Mouse (Mus musculus): Measurements from ENCODE around the gene Ctrl. TPM values are rescaled to one million over a fixed set of nuclear protein-coding genes. Genes with fewer than 3 reads are reported as not detected.

Gene Ctrl
- polyA plus RNA-seq (2012; rRNA removed; ENCODE audit: low replicate concordance): 12.5 and 3,063 TPM in 2 replicates

DNA sequence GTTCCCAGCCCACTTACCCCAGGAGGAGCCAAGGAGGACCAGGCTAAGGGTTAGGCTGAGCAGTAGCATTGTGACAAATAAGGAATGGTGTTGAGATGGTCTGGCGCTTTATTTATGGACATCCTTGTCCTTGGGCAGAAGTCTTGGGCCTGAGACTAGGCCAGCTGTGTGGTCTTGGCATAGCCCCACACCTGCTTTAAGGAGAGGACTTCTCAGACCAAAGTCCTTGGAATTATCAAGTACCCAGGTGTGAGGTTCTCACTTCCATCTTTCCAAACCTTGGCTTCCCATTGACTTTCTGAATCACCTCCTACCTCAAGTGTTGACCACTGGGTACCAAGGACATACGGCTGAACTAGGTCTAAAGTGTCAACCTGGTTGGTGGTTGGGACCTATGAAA is at the start of gene Ctrl:
Gene Ctrl (minus strand): TSS at position 101 of the 400 bp plus-strand sequence.

GRCm38 (mm10) chr8:105979325-105979724 is 45.7 kb upstream of the Ctrl start, which contains the start of gene Dpep3:
TSS of gene Dpep3 (minus strand) at chr8:105979429.

DNA sequence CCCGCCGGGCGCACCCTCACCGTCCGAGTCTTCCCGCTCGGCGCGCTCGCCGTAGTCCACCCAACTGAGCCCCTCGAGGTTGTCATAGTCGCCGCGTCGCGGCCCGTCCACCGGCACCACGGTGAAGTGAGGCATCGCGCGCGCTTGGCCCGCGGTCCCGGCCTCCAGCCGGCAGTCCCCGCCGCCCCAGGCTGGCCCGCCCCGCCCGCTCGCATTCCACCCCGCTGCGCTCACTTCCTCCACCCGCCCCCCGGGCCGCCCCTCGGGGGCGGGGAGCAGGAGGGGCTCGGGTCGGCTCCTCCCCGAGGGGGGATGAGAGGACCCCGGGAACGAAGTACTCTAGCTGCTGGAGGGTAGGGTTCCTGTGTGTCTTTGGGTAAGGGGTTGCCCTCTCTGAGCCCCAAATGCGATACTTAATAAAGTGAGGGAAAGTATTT is 32.3 kb upstream of the Ctrl start, which contains the start of gene Slc12a4:
Gene Slc12a4 (minus strand): TSS at position 193 of the 437 bp plus-strand sequence.

GRCm38 (mm10) chr8:105943321-105943739 is 9.7 kb upstream of the Ctrl start, which contains the start of gene Lcat:
TSS of gene Lcat (minus strand) at chr8:105943382.

DNA sequence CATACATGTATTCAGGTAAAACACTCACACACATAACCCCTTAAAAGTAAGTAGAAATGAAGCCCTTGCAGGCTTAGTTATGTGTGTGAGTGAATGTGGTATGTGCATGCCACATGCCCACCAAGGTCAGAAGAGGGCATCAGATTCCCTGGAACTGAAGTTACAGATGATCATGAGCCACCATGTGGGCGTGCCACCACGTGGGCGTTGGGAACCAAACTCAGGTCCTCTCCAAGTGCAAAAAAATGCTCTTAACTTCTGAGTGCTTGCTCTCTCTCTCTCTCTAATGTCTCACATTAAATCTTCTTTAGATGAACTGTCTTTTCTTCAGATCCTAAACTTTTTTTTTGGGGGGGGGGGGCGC is 4.6 kb upstream of the Ctrl start, which contains the start of gene Psmb10:
Gene Psmb10 (minus strand): TSS at position 139 of the 364 bp plus-strand sequence.

GRCm38 (mm10) chr8:105900180-105900940 is 33.3 kb downstream of the Ctrl start, which contains the start of gene Pskh1:
TSS of gene Pskh1 (plus strand) at chr8:105900441.

GRCm38 (mm10) chr8:105893339-105893738 is 40.3 kb downstream of the Ctrl start, which contains the start of gene Nrn1l:
TSS of gene Nrn1l (plus strand) at chr8:105893567.

Other genes starting within 250 kb of the Ctrl start
- gene Carmil2, start 247.6 kb downstream of the Ctrl start, polyA plus RNA-seq (2012; rRNA removed; ENCODE audit: low replicate concordance): 3.2 and 7.0 TPM in 2 replicates
- gene Acd, start 232.8 kb downstream of the Ctrl start, polyA plus RNA-seq (2012; rRNA removed; ENCODE audit: low replicate concordance): 29.2 and 30.8 TPM in 2 replicates
- gene Pard6a, start 232.7 kb downstream of the Ctrl start, polyA plus RNA-seq (2012; rRNA removed; ENCODE audit: low replicate concordance): 6.5 and 10.2 TPM in 2 replicates
- gene 4933405L10Rik, start 226.2 kb downstream of the Ctrl start, polyA plus RNA-seq (2012; rRNA removed; ENCODE audit: low replicate concordance): not detected in 2 replicates
- 4.9 and 7.9 TPM in 2 replicates for gene Enkd1, start 225.7 kb downstream of the Ctrl start, polyA plus RNA-seq (2012; rRNA removed; ENCODE audit: low replicate concordance)
- gene Gfod2, start 175.2 kb downstream of the Ctrl start, polyA plus RNA-seq (2012; rRNA removed; ENCODE audit: low replicate concordance): 8.5 and 9.1 TPM in 2 replicates
- gene Ranbp10, start 106.5 kb downstream of the Ctrl start, polyA plus RNA-seq (2012; rRNA removed; ENCODE audit: low replicate concordance): 10.6 and 13.2 TPM in 2 replicates
- not detected in 2 replicates for gene Tsnaxip1, start 106.1 kb downstream of the Ctrl start, polyA plus RNA-seq (2012; rRNA removed; ENCODE audit: low replicate concordance)
- gene Cenpt, start 80.6 kb downstream of the Ctrl start, polyA plus RNA-seq (2012; rRNA removed; ENCODE audit: low replicate concordance): 6.6 and 8.0 TPM in 2 replicates
- gene Thap11, start 78.7 kb downstream of the Ctrl start, polyA plus RNA-seq (2012; rRNA removed; ENCODE audit: low replicate concordance): 35.4 and 36.7 TPM in 2 replicates
- 12.9 and 22.5 TPM in 2 replicates for gene Nutf2, start 73.3 kb downstream of the Ctrl start, polyA plus RNA-seq (2012; rRNA removed; ENCODE audit: low replicate concordance)
- 39.6 and 49.7 TPM in 2 replicates for gene Edc4, start 53.0 kb downstream of the Ctrl start, polyA plus RNA-seq (2012; rRNA removed; ENCODE audit: low replicate concordance)
- 1.1 and 3.3 TPM in 2 replicates for gene Nrn1l, start 40.3 kb downstream of the Ctrl start, polyA plus RNA-seq (2012; rRNA removed; ENCODE audit: low replicate concordance)
- gene Pskh1, start 33.4 kb downstream of the Ctrl start, polyA plus RNA-seq (2012; rRNA removed; ENCODE audit: low replicate concordance): 16.1 and 18.3 TPM in 2 replicates
- gene Psmb10, start 4.6 kb upstream of the Ctrl start, polyA plus RNA-seq (2012; rRNA removed; ENCODE audit: low replicate concordance): 565 and 991 TPM in 2 replicates
- gene Lcat, start 9.5 kb upstream of the Ctrl start, polyA plus RNA-seq (2012; rRNA removed; ENCODE audit: low replicate concordance): 0.97 and 1.4 TPM in 2 replicates
- gene Slc12a4, start 32.2 kb upstream of the Ctrl start, polyA plus RNA-seq (2012; rRNA removed; ENCODE audit: low replicate concordance): 6.2 and 9.9 TPM in 2 replicates
- 0.15 and 0.34 TPM in 2 replicates for gene Dpep3, start 45.6 kb upstream of the Ctrl start, polyA plus RNA-seq (2012; rRNA removed; ENCODE audit: low replicate concordance)
- 1.9 and 5.0 TPM in 2 replicates for gene Dus2, start 57.5 kb upstream of the Ctrl start, polyA plus RNA-seq (2012; rRNA removed; ENCODE audit: low replicate concordance)
- not detected in 2 replicates for gene Dpep2nb, start 72.1 kb upstream of the Ctrl start, polyA plus RNA-seq (2012; rRNA removed; ENCODE audit: low replicate concordance)
- 4.9 and 5.3 TPM in 2 replicates for gene Ddx28, start 78.0 kb upstream of the Ctrl start, polyA plus RNA-seq (2012; rRNA removed; ENCODE audit: low replicate concordance)
- gene Nfatc3, start 125.0 kb upstream of the Ctrl start, polyA plus RNA-seq (2012; rRNA removed; ENCODE audit: low replicate concordance): 7.6 and 11.6 TPM in 2 replicates
- 25.8 and 43.6 TPM in 2 replicates for gene Esrp2, start 203.1 kb upstream of the Ctrl start, polyA plus RNA-seq (2012; rRNA removed; ENCODE audit: low replicate concordance)
- 2.7 and 3.5 TPM in 2 replicates for gene Pla2g15, start 216.5 kb upstream of the Ctrl start, polyA plus RNA-seq (2012; rRNA removed; ENCODE audit: low replicate concordance)
- 2.4 and 7.9 TPM in 2 replicates for gene Slc7a6, start 235.0 kb upstream of the Ctrl start, polyA plus RNA-seq (2012; rRNA removed; ENCODE audit: low replicate concordance)